Mouse (Mus musculus): ENCODE measurements around the gene Arid1b.
A peak's percentile ranks its signal among the peaks of the same experiment; 100 is the strongest.
"Not testable (repeated sequence)": the region's sequence is repeated elsewhere in the genome, so short reads cannot be mapped to it uniquely, and the experiment has no call there.

The Arid1b gene

GRCm38 (mm10) chr17:5091934-5092333 is 97.8 kb downstream of the Arid1b start:
- DNase-seq: no peak

- not testable (repeated sequence) for DNase-seq
Measured at GRCm38 (mm10) chr17:5093343-5093742, 99.2 kb downstream of the Arid1b start.

- peak; percentile 43 for DNase-seq
Measured at GRCm38 (mm10) chr17:5094636-5095035, 100.5 kb downstream of the Arid1b start.

- no peak for DNase-seq
Measured at GRCm38 (mm10) chr17:5095741-5096140, 101.6 kb downstream of the Arid1b start.

GRCm38 (mm10) chr17:5097046-5097445 is 102.9 kb downstream of the Arid1b start:
- DNase-seq: no peak

GRCm38 (mm10) chr17:5097545-5098475 is 103.7 kb downstream of the Arid1b start:
- no peak for DNase-seq

GRCm38 (mm10) chr17:5098727-5099126 is 104.6 kb downstream of the Arid1b start:
- no peak for DNase-seq

- DNase-seq: no peak
Measured at GRCm38 (mm10) chr17:5099238-5099637, 105.1 kb downstream of the Arid1b start.

GRCm38 (mm10) chr17:5101157-5101556 is 107.0 kb downstream of the Arid1b start:
- DNase-seq: no peak

- no peak for DNase-seq
Measured at GRCm38 (mm10) chr17:5101887-5102286, 107.8 kb downstream of the Arid1b start.

GRCm38 (mm10) chr17:5105746-5106145 is 111.6 kb downstream of the Arid1b start:
- DNase-seq: no peak

GRCm38 (mm10) chr17:5106263-5107195 is 112.4 kb downstream of the Arid1b start:
- no peak for DNase-seq

GRCm38 (mm10) chr17:5107501-5107900 is 113.4 kb downstream of the Arid1b start:
- DNase-seq: no peak

- DNase-seq: no peak
Measured at GRCm38 (mm10) chr17:5108022-5108421, 113.9 kb downstream of the Arid1b start.

- no peak for DNase-seq
Measured at GRCm38 (mm10) chr17:5108546-5109142, 114.5 kb downstream of the Arid1b start.

- DNase-seq: no peak
Measured at GRCm38 (mm10) chr17:5109343-5109742, 115.2 kb downstream of the Arid1b start.

GRCm38 (mm10) chr17:5110159-5110558 is 116.0 kb downstream of the Arid1b start:
- DNase-seq: no peak

GRCm38 (mm10) chr17:5110981-5111380 is 116.8 kb downstream of the Arid1b start:
- not testable (repeated sequence) for DNase-seq

GRCm38 (mm10) chr17:5112116-5112515 is 118.0 kb downstream of the Arid1b start:
- DNase-seq: no peak

GRCm38 (mm10) chr17:5115952-5116351 is 121.8 kb downstream of the Arid1b start:
- no peak for DNase-seq

- DNase-seq: no peak
Measured at GRCm38 (mm10) chr17:5116990-5117389, 122.9 kb downstream of the Arid1b start.

GRCm38 (mm10) chr17:5118171-5118570 is 124.0 kb downstream of the Arid1b start:
- DNase-seq: no peak

- DNase-seq: no peak
Measured at GRCm38 (mm10) chr17:5124643-5125042, 130.5 kb downstream of the Arid1b start.

Data from kidney, adult 18-20 months (tissue).